Mouse (Mus musculus) liver, adult 2 months (tissue): Measurements from ENCODE around the gene Hlcs. TPM values are rescaled to one million over a fixed set of nuclear protein-coding genes. Genes with fewer than 3 reads are reported as not detected.

ENCODE experiments used
- DNase-seq: peaks from one replicate; pipeline ENCODE4 v3.0.0-alpha.2; 2011; ENCODE audit warnings: low read depth, low spot score; ENCODE audit errors: extremely low read depth
- H3K27ac ChIP-seq: fragments of 200-500 bp; replicated peaks from 2 replicates; pipeline ENCODE4 v1.5.1; 2012; ENCODE audit warnings: low read depth, mild to moderate bottlenecking, control low read depth, inconsistent platforms, low read length; ENCODE audit not compliant: insufficient read depth
- H3K27me3 ChIP-seq: fragments of 200-500 bp; 2 replicates; pipeline ENCODE4 v1.6.1; 2012; ENCODE audit warnings: mild to moderate bottlenecking, moderate library complexity, low read length, inconsistent platforms; ENCODE audit not compliant: control insufficient read depth, insufficient read depth
- H3K36me3 ChIP-seq: fragments of 200-500 bp; 2 replicates; pipeline ENCODE4 v1.6.1; 2012; ENCODE audit warnings: low read length, inconsistent platforms; ENCODE audit not compliant: control insufficient read depth, insufficient read depth
- H3K4me1 ChIP-seq: fragments of 200-500 bp; 2 replicates; pipeline ENCODE4 v1.6.1; 2011; ENCODE audit warnings: low read length; ENCODE audit not compliant: control insufficient read depth, insufficient read depth
- H3K4me3 ChIP-seq: fragments of 200-500 bp; 2 replicates; pipeline ENCODE4 v1.5.1; 2011; ENCODE audit warnings: low read depth, mild to moderate bottlenecking, control low read depth, low read length, moderate library complexity; ENCODE audit not compliant: insufficient read depth
- H3K79me2 ChIP-seq: fragments of 200-500 bp; 2 replicates; pipeline ENCODE4 v1.6.1; 2012; ENCODE audit warnings: inconsistent platforms, mild to moderate bottlenecking, low read length, moderate library complexity; ENCODE audit not compliant: control insufficient read depth, insufficient read depth
- H3K9ac ChIP-seq: fragments of 200-500 bp; 2 replicates; pipeline ENCODE4 v1.6.1; 2012; ENCODE audit warnings: low read depth, mild to moderate bottlenecking, control low read depth, inconsistent platforms, low read length
- CTCF ChIP-seq: fragments of 200-500 bp; IDR thresholded peaks from 2 replicates; pipeline ENCODE4 v1.5.1; 2011; ENCODE audit warnings: low read depth, low read length, control low read depth
- POLR2A ChIP-seq: fragments of 200-500 bp; IDR thresholded peaks from 2 replicates; pipeline ENCODE4 v1.6.1; 2011; ENCODE audit warnings: low read length, control low read depth; ENCODE audit not compliant: insufficient read depth; ENCODE audit errors: extremely low read depth
- WGBS: fragments of 180-500 bp; shearing (Covaris S2); methylation state at CpG from one replicate; pipeline ENCODE4 v1.1.7; 2018; 5-methylcytosine and 5-hydroxymethylcytosine counted together
- polyA plus RNA-seq: library from polyadenylated mRNA; depleted of rRNA; stranded (reverse); fragments of >200 nt; gene quantifications from 2 replicates; pipeline ENCODE4 v1.2.3, GENCODE M21; 2012; rRNA removed
- total RNA-seq: library from RNA; depleted of rRNA; stranded (reverse); fragments of >200 nt; gene quantifications from 2 replicates; pipeline ENCODE4 v1.2.3, GENCODE M21; 2014; rRNA removed

Hlcs gene
- 6.0 and 6.4 TPM in 2 replicates for total RNA-seq
- polyA plus RNA-seq: 6.4 and 7.2 TPM in 2 replicates

GRCm38 (mm10) chr16:94313229-94314030, at the start of gene Hlcs:
Gene Hlcs, minus strand, starts transcription at chr16:94313571.
- 1% methylated on average over 64 of the region's 64 CpGs for WGBS

GRCm38 (mm10) chr16:94362174-94362873, 49.0 kb upstream of the Hlcs start:
- no peak for DNase-seq
- 68% methylated on average over 10 of the region's 10 CpGs for WGBS
- TF ChIP-seq CTCF (no peak), POLR2A (no peak)

More at GRCm38 (mm10) chr16:94313229-94314030, at the start of gene Hlcs:
- Histone ChIP-seq H3K9ac (peak within 1 kb of the TSS; percentile 97), H3K4me1 (peaks cover 12% of the 10 kb centered on the region), H3K27me3 (no peaks in the 10 kb centered on the region), H3K36me3 (no peaks in the 10 kb centered on the region), H3K79me2 (peaks cover 3% of the 10 kb centered on the region; the same call in 1 of the 2 replicates), H3K4me3 (peak within 1 kb of the TSS; percentile 79), H3K27ac (peak within 1 kb of the TSS; percentile 93)
- peak; percentile 92 for TF ChIP-seq CTCF
- 0 out of 2 replicates have a peak, but pooled peaks have one; percentile 56 for TF ChIP-seq POLR2A
- no peak for DNase-seq

GRCm38 (mm10) chr16:94360578-94361350, 47.4 kb upstream of the Hlcs start:
- H3K4me3 ChIP-seq: no peak overlapping the region
- DNase-seq: no peak
- no peaks in the 10 kb centered on the region for H3K4me1 ChIP-seq
- no peak overlapping the region for H3K9ac ChIP-seq
- no peaks in the 10 kb centered on the region for H3K36me3 ChIP-seq
- H3K27me3 ChIP-seq: no peaks in the 10 kb centered on the region; the same call in 1 of the 2 replicates
- no peak for TF ChIP-seq POLR2A
- TF ChIP-seq CTCF: no peak
- no peaks in the 10 kb centered on the region for H3K79me2 ChIP-seq
- H3K27ac ChIP-seq: no peak overlapping the region
- 87% methylated on average over 13 of the region's 13 CpGs for WGBS

More at GRCm38 (mm10) chr16:94362174-94362873, 49.0 kb upstream of the Hlcs start:
- Histone ChIP-seq H3K79me2 (no peaks in the 10 kb centered on the region), H3K4me1 (no peaks in the 10 kb centered on the region), H3K27ac (no peak overlapping the region), H3K27me3 (no peaks in the 10 kb centered on the region), H3K4me3 (no peak overlapping the region), H3K9ac (no peak overlapping the region), H3K36me3 (0 out of 2 replicates have a peak, but pooled peaks cover 2% of the 10 kb centered on the region)

- WGBS: 87% methylated on average over 3 of the region's 3 CpGs
- H3K27me3 ChIP-seq: no peaks in the 10 kb centered on the region; the same call in 1 of the 2 replicates
- no peak overlapping the region for H3K27ac ChIP-seq
- no peaks in the 10 kb centered on the region for H3K4me1 ChIP-seq
- no peak overlapping the region for H3K4me3 ChIP-seq
- H3K79me2 ChIP-seq: no peaks in the 10 kb centered on the region
- H3K9ac ChIP-seq: no peak overlapping the region
- DNase-seq: no peak
- no peaks in the 10 kb centered on the region for H3K36me3 ChIP-seq
- TF ChIP-seq POLR2A (no peak), CTCF (no peak)
Measured at GRCm38 (mm10) chr16:94358091-94358490, 44.7 kb upstream of the Hlcs start.

GRCm38 (mm10) chr16:94356776-94357494, 43.6 kb upstream of the Hlcs start:
- Histone ChIP-seq H3K79me2 (no peaks in the 10 kb centered on the region), H3K27ac (no peak overlapping the region), H3K9ac (no peak overlapping the region), H3K36me3 (no peaks in the 10 kb centered on the region), H3K27me3 (no peaks in the 10 kb centered on the region; the same call in 1 of the 2 replicates), H3K4me1 (no peaks in the 10 kb centered on the region), H3K4me3 (no peak overlapping the region)
- 62% methylated on average over 11 of the region's 11 CpGs for WGBS
- no peak for DNase-seq
- TF ChIP-seq CTCF (no peak), POLR2A (no peak)
